Mouse (Mus musculus): ENCODE data around the gene Skor1. TPM values are rescaled to one million over a fixed set of nuclear protein-coding genes. Genes with fewer than 3 reads are reported as not detected.

The Skor1 gene
- polyA plus RNA-seq, 1 experiment from 2014 or later, result 0.36 TPM

- Histone ChIP-seq H3K9me3 (no peaks in the 10 kb centered on the region), H3K27me3 (peaks cover 97% of the 10 kb centered on the region), H3K36me3 (no peaks in the 10 kb centered on the region), H3K27ac (replicated peaks) (no peak overlapping the region), H3K4me3 (no peak overlapping the region), H3K4me1 (peaks cover 49% of the 10 kb centered on the region), H3K4me2 (replicated peaks) (no peak overlapping the region), H3K9ac (replicated peaks) (no peak overlapping the region)
- no peak for ATAC-seq (replicated peaks)
- 4% methylated on average over 17 of the region's 17 CpGs for WGBS
Measured at GRCm38 (mm10) chr9:63139661-63140060, 9.1 kb downstream of the Skor1 start.

- WGBS, result under 1% methylated on average over 31 of the region's 31 CpGs
- Histone ChIP-seq H3K4me1 (peaks cover 51% of the 10 kb centered on the region), H3K4me3 (peak overlapping the region; percentile 16)
Measured at GRCm38 (mm10) chr9:63138481-63138967, 10.2 kb downstream of the Skor1 start.

GRCm38 (mm10) chr9:63137615-63137915 lies 11.2 kb downstream of the Skor1 start:
- H3K27me3 ChIP-seq, result peaks cover 87% of the 10 kb centered on the region
- no peak overlapping the region for H3K4me3 ChIP-seq
- no peak for ATAC-seq (replicated peaks)
- no peak overlapping the region for H3K4me2 ChIP-seq (replicated peaks)
- no peaks in the 10 kb centered on the region for H3K36me3 ChIP-seq
- H3K9me3 ChIP-seq, result no peaks in the 10 kb centered on the region
- H3K9ac ChIP-seq (replicated peaks), result no peak overlapping the region
- peaks cover 51% of the 10 kb centered on the region for H3K4me1 ChIP-seq
- WGBS, result 4% methylated on average over 6 of the region's 6 CpGs
- no peak overlapping the region for H3K27ac ChIP-seq (replicated peaks)

More at GRCm38 (mm10) chr9:63138481-63138967, 10.2 kb downstream of the Skor1 start:
- Histone ChIP-seq H3K27ac (replicated peaks) (no peak overlapping the region), H3K9me3 (no peaks in the 10 kb centered on the region), H3K27me3 (peaks cover 95% of the 10 kb centered on the region), H3K4me2 (replicated peaks) (peak overlapping the region; percentile 36), H3K9ac (replicated peaks) (no peak overlapping the region), H3K36me3 (no peaks in the 10 kb centered on the region)
- no peak for ATAC-seq (replicated peaks)

- ATAC-seq (replicated peaks), result no peak
- Histone ChIP-seq H3K36me3 (no peaks in the 10 kb centered on the region), H3K27me3 (peaks cover 82% of the 10 kb centered on the region), H3K4me2 (replicated peaks) (no peak overlapping the region), H3K4me1 (peaks cover 47% of the 10 kb centered on the region), H3K27ac (replicated peaks) (no peak overlapping the region), H3K4me3 (no peak overlapping the region), H3K9ac (replicated peaks) (no peak overlapping the region), H3K9me3 (no peaks in the 10 kb centered on the region)
- 3% methylated on average over 19 of the region's 19 CpGs for WGBS
Measured at GRCm38 (mm10) chr9:63136756-63137614, 11.8 kb downstream of the Skor1 start.

GRCm38 (mm10) chr9:63136241-63136640 lies 12.5 kb downstream of the Skor1 start:
- Histone ChIP-seq H3K27me3 (peaks cover 74% of the 10 kb centered on the region), H3K9me3 (no peaks in the 10 kb centered on the region), H3K4me2 (replicated peaks) (no peak overlapping the region), H3K9ac (replicated peaks) (no peak overlapping the region), H3K36me3 (no peaks in the 10 kb centered on the region), H3K4me3 (no peak overlapping the region), H3K4me1 (peaks cover 54% of the 10 kb centered on the region), H3K27ac (replicated peaks) (no peak overlapping the region)
- WGBS, result 3% methylated on average over 8 of the region's 8 CpGs
- no peak for ATAC-seq (replicated peaks)

- Histone ChIP-seq H3K9ac (replicated peaks) (no peak overlapping the region; the same call in 1 of the 2 replicates), H3K4me1 (peaks cover 54% of the 10 kb centered on the region), H3K4me2 (replicated peaks) (peak overlapping the region; percentile 44), H3K27me3 (peaks cover 70% of the 10 kb centered on the region), H3K9me3 (no peaks in the 10 kb centered on the region), H3K36me3 (no peaks in the 10 kb centered on the region), H3K27ac (replicated peaks) (no peak overlapping the region), H3K4me3 (peak overlapping the region; percentile 35)
- under 1% methylated on average over 16 of the region's 16 CpGs for WGBS
- no peak for ATAC-seq (replicated peaks)
Measured at GRCm38 (mm10) chr9:63135801-63136200, 13.0 kb downstream of the Skor1 start.

GRCm38 (mm10) chr9:63135356-63135755 lies 13.4 kb downstream of the Skor1 start:
- H3K9ac ChIP-seq (replicated peaks), result no peak overlapping the region
- no peak for ATAC-seq (replicated peaks)

GRCm38 (mm10) chr9:63133659-63134058 lies 15.1 kb downstream of the Skor1 start:
- ATAC-seq (replicated peaks), result no peak
- Histone ChIP-seq H3K27me3 (peaks cover 50% of the 10 kb centered on the region), H3K9me3 (no peaks in the 10 kb centered on the region), H3K9ac (replicated peaks) (peak overlapping the region; percentile 29), H3K4me2 (replicated peaks) (peak overlapping the region; percentile 58), H3K4me1 (peaks cover 46% of the 10 kb centered on the region), H3K36me3 (no peaks in the 10 kb centered on the region), H3K4me3 (peak overlapping the region; percentile 67), H3K27ac (replicated peaks) (no peak overlapping the region)
- 13% methylated on average over 6 of the region's 6 CpGs for WGBS

More at GRCm38 (mm10) chr9:63135356-63135755, 13.4 kb downstream of the Skor1 start:
- Histone ChIP-seq H3K27ac (replicated peaks) (no peak overlapping the region), H3K9me3 (no peaks in the 10 kb centered on the region), H3K4me2 (replicated peaks) (peak overlapping the region; percentile 44), H3K4me3 (peak overlapping the region; percentile 35), H3K27me3 (peaks cover 66% of the 10 kb centered on the region), H3K4me1 (peaks cover 54% of the 10 kb centered on the region), H3K36me3 (no peaks in the 10 kb centered on the region)
- 2% methylated on average over 11 of the region's 11 CpGs for WGBS

GRCm38 (mm10) chr9:63132673-63133601 lies 15.8 kb downstream of the Skor1 start:
- H3K4me1 ChIP-seq, result peaks cover 42% of the 10 kb centered on the region
- H3K27ac ChIP-seq (replicated peaks), result peak overlapping the region; percentile 68
- H3K27me3 ChIP-seq, result peaks cover 43% of the 10 kb centered on the region
- peak overlapping the region; percentile 58 for H3K4me2 ChIP-seq (replicated peaks)
- ATAC-seq (replicated peaks), result peak; percentile 99
- under 1% methylated on average over 48 of the region's 48 CpGs for WGBS
- peak overlapping the region; percentile 67 for H3K4me3 ChIP-seq
- H3K36me3 ChIP-seq, result no peaks in the 10 kb centered on the region
- peak overlapping the region; percentile 55 for H3K9ac ChIP-seq (replicated peaks)
- no peaks in the 10 kb centered on the region for H3K9me3 ChIP-seq

GRCm38 (mm10) chr9:63131957-63132602 lies 16.7 kb downstream of the Skor1 start:
- Histone ChIP-seq H3K36me3 (no peaks in the 10 kb centered on the region), H3K9me3 (no peaks in the 10 kb centered on the region), H3K4me2 (replicated peaks) (peak overlapping the region; percentile 58), H3K27me3 (peaks cover 35% of the 10 kb centered on the region), H3K4me1 (peaks cover 39% of the 10 kb centered on the region), H3K27ac (replicated peaks) (peak overlapping the region; percentile 68), H3K9ac (replicated peaks) (peak overlapping the region; percentile 55), H3K4me3 (peak overlapping the region; percentile 67)
- under 1% methylated on average over 28 of the region's 28 CpGs for WGBS
- peak; percentile 36 for ATAC-seq (replicated peaks)

GRCm38 (mm10) chr9:63129641-63130041 lies 19.1 kb downstream of the Skor1 start:
- H3K9ac ChIP-seq (replicated peaks), result no peak overlapping the region
- H3K4me2 ChIP-seq (replicated peaks), result no peak overlapping the region
- H3K27me3 ChIP-seq, result peaks cover 15% of the 10 kb centered on the region
- no peak for ATAC-seq (replicated peaks)
- peaks cover 22% of the 10 kb centered on the region for H3K4me1 ChIP-seq
- no peak overlapping the region for H3K4me3 ChIP-seq
- no peaks in the 10 kb centered on the region for H3K9me3 ChIP-seq
- no peak overlapping the region for H3K27ac ChIP-seq (replicated peaks)
- H3K36me3 ChIP-seq, result no peaks in the 10 kb centered on the region
- 90% methylated on average over 8 of the region's 8 CpGs for WGBS

All from forebrain, embryonic 15.5 days (tissue).